Mouse (Mus musculus): ENCODE data around the gene Ppp6r3.

GRCm38 (mm10) chr19:3449248-3449647 lies 126.3 kb downstream of the Ppp6r3 start:
- TF ChIP-seq CHD2 (IDR thresholded peaks at IDR 0.05; ENCODE audit: low read depth, low read length) (no peak), HCFC1 (IDR thresholded peaks at IDR 0.05; ENCODE audit: borderline replicate concordance, insufficient read depth, low read length) (no peak), MAFK (IDR thresholded peaks at IDR 0.05; ENCODE audit: insufficient read depth, low read depth, low read length) (no peak), ZC3H11A (IDR thresholded peaks at IDR 0.05; ENCODE audit: borderline replicate concordance, low read depth, low read length) (no peak), ZNF384 (IDR thresholded peaks at IDR 0.05; ENCODE audit: low read depth, low read length) (no peak)

Measured in ES-E14 (cell line).